22 mouse cellular contexts compared by ENCODE assay signal in genomic region chr5:98139297-98139660, GRCm38 (mm10). TPM values are rescaled to one million over a fixed set of nuclear protein-coding genes. Genes with fewer than 3 reads are reported as not detected.
DNase-seq lines count a peak whose midpoint lies in the region; ATAC-seq and TF ChIP-seq lines count a peak whose summit lies in the region.
"Had no signal": no experiment of that assay in that cellular context is flagged by ENCODE, and none has a peak within 500 bp of the region (broad histone marks: within the 10 kb centered on the region; RNA-seq: fewer than 3 reads in every experiment).

No protein-coding gene starts in this region.

- H3K9me3 ChIP-seq in forebrain, embryonic 14.5 days (replicated peaks; ENCODE audit: control insufficient read depth, low read length), result no peaks in the 10 kb centered on the region
- no peaks in the 10 kb centered on the region for H3K9me3 ChIP-seq in forebrain, embryonic 11.5 days (ENCODE audit: control insufficient read depth, low read length)
- H3K9me3 ChIP-seq in hindbrain, embryonic 11.5 days (ENCODE audit: control insufficient read depth, low read length), result no peaks in the 10 kb centered on the region
- H3K9me3 ChIP-seq in hindbrain, embryonic 10.5 days, result no peaks in the 10 kb centered on the region
- H3K9me3 ChIP-seq in forebrain, embryonic 16.5 days (ENCODE audit: control insufficient read depth, low read length), result no peaks in the 10 kb centered on the region
- H3K9me3 ChIP-seq: embryonic facial prominence, embryonic 13.5 days; embryonic facial prominence, embryonic 15.5 days had no signal

- TF ChIP-seq CTCF in brain, embryonic 14.5 days (IDR thresholded peaks at IDR 0.05; ENCODE audit: borderline replicate concordance, extremely low read depth, insufficient read depth, insufficient read length), result no peak

- peaks cover 7% of the 10 kb centered on the region for H3K4me1 ChIP-seq in forebrain, embryonic 14.5 days (ENCODE audit: control insufficient read depth, insufficient read depth, low read length)
- no peaks in the 10 kb centered on the region for H3K4me1 ChIP-seq in forebrain, embryonic 11.5 days (replicated peaks; ENCODE audit: control insufficient read depth, insufficient read depth, low read length)
- no peaks in the 10 kb centered on the region for H3K4me1 ChIP-seq in hindbrain, embryonic 11.5 days (replicated peaks; ENCODE audit: control insufficient read depth, insufficient read depth, low read length)
- H3K4me1 ChIP-seq in hindbrain, embryonic 10.5 days (replicated peaks), result peaks cover 8% of the 10 kb centered on the region
- peaks cover 9% of the 10 kb centered on the region for H3K4me1 ChIP-seq in forebrain, embryonic 16.5 days (replicated peaks; ENCODE audit: control insufficient read depth, insufficient read depth, low read length)
- H3K4me1 ChIP-seq: embryonic facial prominence, embryonic 13.5 days; embryonic facial prominence, embryonic 15.5 days had no signal

- H3K27me3 ChIP-seq in forebrain, embryonic 14.5 days (replicated peaks; ENCODE audit: control insufficient read depth, insufficient read depth, low read length), result no peaks in the 10 kb centered on the region
- H3K27me3 ChIP-seq in forebrain, embryonic 11.5 days (ENCODE audit: control insufficient read depth, insufficient read depth, low read length), result no peaks in the 10 kb centered on the region
- no peaks in the 10 kb centered on the region for H3K27me3 ChIP-seq in hindbrain, embryonic 11.5 days (ENCODE audit: control insufficient read depth, insufficient read depth, low read length)
- no peaks in the 10 kb centered on the region for H3K27me3 ChIP-seq in hindbrain, embryonic 10.5 days (ENCODE audit: insufficient read depth, poor library complexity, severe bottlenecking)
- H3K27me3 ChIP-seq in forebrain, embryonic 16.5 days (replicated peaks; ENCODE audit: control insufficient read depth, insufficient read depth, low read length), result no peaks in the 10 kb centered on the region
- H3K27me3 ChIP-seq: embryonic facial prominence, embryonic 13.5 days; embryonic facial prominence, embryonic 15.5 days had no signal

- WGBS in forebrain, embryonic 14.5 days, result 40% methylated on average over 3 of the region's 3 CpGs
- WGBS in forebrain, embryonic 11.5 days, result 76% methylated on average over 3 of the region's 3 CpGs
- 69% methylated on average over 3 of the region's 3 CpGs for WGBS in hindbrain, embryonic 11.5 days
- WGBS in hindbrain, embryonic 10.5 days, result 76% methylated on average over 3 of the region's 3 CpGs
- 20% methylated on average over 3 of the region's 3 CpGs for WGBS in forebrain, embryonic 16.5 days

- H3K36me3 ChIP-seq in forebrain, embryonic 14.5 days (ENCODE audit: control insufficient read depth, insufficient read depth, low read length), result no peaks in the 10 kb centered on the region
- H3K36me3 ChIP-seq in forebrain, embryonic 11.5 days (ENCODE audit: control insufficient read depth, insufficient read depth, low read length), result no peaks in the 10 kb centered on the region
- H3K36me3 ChIP-seq in hindbrain, embryonic 11.5 days (ENCODE audit: control insufficient read depth, insufficient read depth, low read length), result no peaks in the 10 kb centered on the region
- no peaks in the 10 kb centered on the region for H3K36me3 ChIP-seq in hindbrain, embryonic 10.5 days
- no peaks in the 10 kb centered on the region for H3K36me3 ChIP-seq in forebrain, embryonic 16.5 days (ENCODE audit: control insufficient read depth, insufficient read depth)
- H3K36me3 ChIP-seq: embryonic facial prominence, embryonic 13.5 days; embryonic facial prominence, embryonic 15.5 days had no signal

- intact Hi-C loops in left cerebral cortex, postnatal 25 days (cut with DNase I), result no loop called here

- TF ChIP-seq POLR2A in brain, embryonic 14.5 days (IDR thresholded peaks at IDR 0.05; ENCODE audit: borderline replicate concordance, extremely low read depth, insufficient read depth, insufficient read length, poor library complexity, severe bottlenecking), result no peak

- no peak overlapping the region for H3K27ac ChIP-seq in forebrain, embryonic 14.5 days (ENCODE audit: low read depth, low read length)
- no peak overlapping the region for H3K27ac ChIP-seq in forebrain, embryonic 11.5 days (ENCODE audit: low read depth, low read length)
- H3K27ac ChIP-seq in hindbrain, embryonic 11.5 days (ENCODE audit: low read depth, low read length), result no peak overlapping the region
- H3K27ac ChIP-seq in hindbrain, embryonic 10.5 days, result no peak overlapping the region
- H3K27ac ChIP-seq in forebrain, embryonic 16.5 days (ENCODE audit: low read length), result no peak overlapping the region
- H3K27ac ChIP-seq: embryonic facial prominence, embryonic 13.5 days; embryonic facial prominence, embryonic 15.5 days had no signal

- H3K4me2 ChIP-seq in forebrain, embryonic 14.5 days (ENCODE audit: low read length), result no peak overlapping the region
- no peak overlapping the region for H3K4me2 ChIP-seq in forebrain, embryonic 11.5 days (ENCODE audit: low read depth, low read length, severe bottlenecking)
- H3K4me2 ChIP-seq in hindbrain, embryonic 11.5 days (replicated peaks; ENCODE audit: low read depth, low read length), result no peak overlapping the region
- no peak overlapping the region for H3K4me2 ChIP-seq in forebrain, embryonic 16.5 days (ENCODE audit: low read length)
- H3K4me2 ChIP-seq: embryonic facial prominence, embryonic 13.5 days; embryonic facial prominence, embryonic 15.5 days had no signal

- DNase-seq in forebrain, embryonic 14.5 days (ENCODE audit: low spot score), result no peak
- no peak for DNase-seq in forebrain, embryonic 11.5 days (ENCODE audit: low spot score)
- no peak for DNase-seq in hindbrain, embryonic 11.5 days (ENCODE audit: low spot score)
- DNase-seq in hindbrain, embryonic 10.5 days (ENCODE audit: low spot score), result no peak
- DNase-seq in brain, embryonic 14.5 days (ENCODE audit: low read depth), result peak; percentile 66
- DNase-seq in left cerebral cortex, adult 8-10 months (ENCODE audit: low spot score in 2 of 2), result no peak
- DNase-seq in left cerebral cortex, postnatal 25 days (ENCODE audit: low spot score in 2 of 2), result no peak
- DNase-seq: adrenal gland, adult 2 months; adrenal gland, postnatal 10 days; adrenal gland, postnatal 25 days; cerebellum, adult 11-12 months; cerebellum, adult 8-10 months; cerebellum, adult 9-11 months; cerebellum, postnatal 14 days; cerebellum, postnatal 36 days; embryo, embryonic 11 days had no signal

- H3K4me3 ChIP-seq in forebrain, embryonic 14.5 days (ENCODE audit: low read depth, low read length), result no peak overlapping the region
- no peak overlapping the region for H3K4me3 ChIP-seq in forebrain, embryonic 11.5 days (ENCODE audit: low read depth, low read length)
- no peak overlapping the region for H3K4me3 ChIP-seq in hindbrain, embryonic 11.5 days (ENCODE audit: low read depth, low read length)
- no peak overlapping the region for H3K4me3 ChIP-seq in hindbrain, embryonic 10.5 days
- no peak overlapping the region for H3K4me3 ChIP-seq in forebrain, embryonic 16.5 days (replicated peaks; ENCODE audit: low read length)
- H3K4me3 ChIP-seq: embryonic facial prominence, embryonic 13.5 days; embryonic facial prominence, embryonic 15.5 days; erythroblast, embryonic 14.5 days had no signal

- no peak overlapping the region for H3K9ac ChIP-seq in forebrain, embryonic 14.5 days (ENCODE audit: low read length)
- no peak overlapping the region for H3K9ac ChIP-seq in forebrain, embryonic 11.5 days (ENCODE audit: low read length)
- H3K9ac ChIP-seq in hindbrain, embryonic 11.5 days (ENCODE audit: low read depth, low read length), result no peak overlapping the region
- no peak overlapping the region for H3K9ac ChIP-seq in forebrain, embryonic 16.5 days (replicated peaks; ENCODE audit: low read depth, low read length)
- H3K9ac ChIP-seq: embryonic facial prominence, embryonic 13.5 days; embryonic facial prominence, embryonic 15.5 days had no signal

- peak; percentile 79 for ATAC-seq in forebrain, embryonic 14.5 days
- ATAC-seq in forebrain, embryonic 11.5 days (replicated peaks; ENCODE audit: low FRiP score), result no peak
- peak; percentile 33; the same call in 1 of the 2 replicates for ATAC-seq in hindbrain, embryonic 11.5 days (ENCODE audit: low FRiP score)
- ATAC-seq in forebrain, embryonic 16.5 days, result peak; percentile 89

RNA-seq across cellular contexts. Expression of gene Prdm8, which starts 27.7 kb away (rescaled TPM):
- polyA plus RNA-seq in forebrain, embryonic 14.5 days (2014; fragmentation: Nextera tagmentation; extraction: Ambion mirVana), result 5.0 and 6.7 TPM in 2 replicates
- 0.96 and 0.97 TPM in 2 replicates for polyA plus RNA-seq in forebrain, embryonic 11.5 days (2014; fragmentation: Nextera tagmentation; extraction: Ambion mirVana)
- polyA plus RNA-seq in hindbrain, embryonic 11.5 days (2014; fragmentation: Nextera tagmentation; extraction: Ambion mirVana), result 2.8 and 2.9 TPM in 2 replicates
- 0.45 and 0.92 TPM in 2 replicates for polyA plus RNA-seq in hindbrain, embryonic 10.5 days (2016; fragmentation: Nextera tagmentation; extraction: Ambion mirVana)
- polyA plus RNA-seq in brain, embryonic 14.5 days (2012; rRNA removed), result 23.2 and 26.7 TPM in 2 replicates
- polyA plus RNA-seq in forebrain, embryonic 16.5 days (2015; fragmentation: Nextera tagmentation; extraction: Ambion mirVana), result 6.4 and 7.1 TPM in 2 replicates
- total RNA-seq in left cerebral cortex, adult 8-10 months (2022), result 10 to 100 TPM; 18.7 to 25.6 (median 20.5) TPM
- total RNA-seq in left cerebral cortex, postnatal 25 days (2021), result 10 to 100 TPM; 34.3 to 38.3 TPM
- total RNA-seq: adrenal gland, postnatal 25 days; common myeloid progenitor, adult 5-6 weeks; MEL had no signal
